Mouse (Mus musculus) CH12.LX (cell line): ENCODE results near the gene Chic2. TPM values are rescaled to one million over a fixed set of nuclear protein-coding genes. Genes with fewer than 3 reads are reported as not detected.

Experiments
- DNase-seq: peaks from one replicate; pipeline ENCODE4 v3.0.0-alpha.2; 2013; ENCODE audit errors: extremely low read depth
- H3K27ac ChIP-seq: 2 replicates; pipeline ENCODE4 v1.5.1; 2012; ENCODE audit warnings: low read depth, mild to moderate bottlenecking, control low read depth, moderate library complexity; ENCODE audit not compliant: insufficient read depth
- H3K27me3 ChIP-seq: replicated peaks from 2 replicates; pipeline ENCODE3; 2012; ENCODE audit warnings: inconsistent platforms
- H3K36me3 ChIP-seq, 2 experiments: replicated peaks in 1 of 2; 2 replicates each; pipeline versions ENCODE3 to v1.6.1; 2012; ENCODE audit warnings: inconsistent platforms in 1 of 2, low read length in 1 of 2, mild to moderate bottlenecking in 1 of 2, mixed read lengths in 1 of 2, moderate library complexity in 1 of 2; ENCODE audit not compliant: control insufficient read depth in 1 of 2, insufficient read depth in 1 of 2
- H3K4me1 ChIP-seq, 2 experiments: 2 replicates each; pipeline ENCODE4 v1.6.1; 2012; ENCODE audit warnings: inconsistent platforms in 1 of 2, moderate library complexity in 1 of 2; ENCODE audit not compliant: insufficient read depth in 2 of 2, control insufficient read depth in 1 of 2
- H3K4me2 ChIP-seq: 2 replicates; pipeline ENCODE4 v1.6.1; 2012; ENCODE audit warnings: low read depth, mild to moderate bottlenecking, control low read depth; ENCODE audit not compliant: poor library complexity, insufficient read depth, severe bottlenecking
- H3K4me3 ChIP-seq, 3 experiments: fragments of 150-350 bp in 1 of 3; sonication (generic) in 1 of 3; replicated peaks in 1 of 3; 2 replicates each; pipeline versions ENCODE3 to v1.5.1; 2011 to 2012; ENCODE audit warnings: low read depth in 2 of 3, low read length in 2 of 3, mild to moderate bottlenecking in 2 of 3, moderate library complexity in 2 of 3, control low read depth in 1 of 3, improper control_type of control experiment in 1 of 3, inconsistent platforms in 1 of 3, mixed read lengths in 1 of 3; ENCODE audit not compliant: poor library complexity in 1 of 3
- H3K79me2 ChIP-seq: replicated peaks from 2 replicates; pipeline ENCODE4 v1.6.1; 2012; ENCODE audit warnings: mild to moderate bottlenecking, moderate library complexity; ENCODE audit not compliant: control insufficient read depth, poor library complexity, insufficient read depth, severe bottlenecking; ENCODE audit errors: extremely low read depth
- H3K9ac ChIP-seq: 2 replicates; pipeline ENCODE4 v1.6.1; 2012; ENCODE audit warnings: low read depth, mild to moderate bottlenecking, control low read depth, moderate library complexity; ENCODE audit not compliant: insufficient read depth
- H3K9me3 ChIP-seq: replicated peaks from 2 replicates; pipeline ENCODE3; 2012; ENCODE audit warnings: low read length, inconsistent platforms, mixed read lengths
- BHLHE40 ChIP-seq: IDR thresholded peaks from 2 replicates; pipeline ENCODE4 v1.6.1; 2011; ENCODE audit warnings: mild to moderate bottlenecking, low read depth, low read length, improper control_type of control experiment
- CHD1 ChIP-seq: IDR thresholded peaks from 2 replicates; pipeline ENCODE4 v1.6.1; 2012; ENCODE audit warnings: low read depth, low read length, improper control_type of control experiment, inconsistent platforms
- CHD2 ChIP-seq: IDR thresholded peaks from 2 replicates; pipeline ENCODE4 v1.6.1; 2011; ENCODE audit warnings: low read length, improper control_type of control experiment
- ELF1 ChIP-seq: IDR thresholded peaks from 2 replicates; pipeline ENCODE4 v1.6.1; 2014; ENCODE audit warnings: low read depth, mild to moderate bottlenecking, inconsistent platforms, low read length, improper control_type of control experiment
- EP300 ChIP-seq: IDR thresholded peaks from 2 replicates; pipeline ENCODE4 v1.6.1; 2011; ENCODE audit warnings: low read length, improper control_type of control experiment
- IRF4 ChIP-seq: IDR thresholded peaks from 2 replicates; pipeline ENCODE4 v1.6.1; 2014; ENCODE audit warnings: low read depth, mild to moderate bottlenecking, inconsistent platforms, low read length, improper control_type of control experiment
- JUN ChIP-seq: IDR thresholded peaks from 2 replicates; pipeline ENCODE4 v1.6.1; 2011; ENCODE audit warnings: low read depth, mild to moderate bottlenecking, low read length, improper control_type of control experiment, moderate library complexity; ENCODE audit not compliant: insufficient read depth
- JUND ChIP-seq: conservative IDR thresholded peaks from 2 replicates; pipeline ENCODE4 v1.6.1; 2011; ENCODE audit warnings: low read depth, low read length, improper control_type of control experiment
- KAT2A ChIP-seq: IDR thresholded peaks from 2 replicates; pipeline ENCODE4 v1.6.1; 2012; ENCODE audit warnings: low read length, improper control_type of control experiment, inconsistent platforms; ENCODE audit not compliant: insufficient replicate concordance
- MAX ChIP-seq: IDR thresholded peaks from 2 replicates; pipeline ENCODE4 v1.6.1; 2011; ENCODE audit warnings: low read length, improper control_type of control experiment
- MAZ ChIP-seq: IDR thresholded peaks from 2 replicates; pipeline ENCODE4 v1.6.1; 2012; ENCODE audit warnings: low read depth, mild to moderate bottlenecking, inconsistent platforms, low read length, improper control_type of control experiment, moderate library complexity
- MEF2A ChIP-seq: IDR thresholded peaks from 2 replicates; pipeline ENCODE4 v1.6.1; 2014; ENCODE audit warnings: low read depth, mild to moderate bottlenecking, inconsistent platforms, low read length, improper control_type of control experiment, borderline replicate concordance
- MYC ChIP-seq: IDR thresholded peaks from 2 replicates; pipeline ENCODE4 v1.6.1; 2011; ENCODE audit warnings: low read depth, mild to moderate bottlenecking, improper control_type of control experiment, low read length
- NELFE ChIP-seq: IDR thresholded peaks from 2 replicates; pipeline ENCODE4 v1.6.1; 2011; ENCODE audit warnings: low read depth, low read length, improper control_type of control experiment
- POLR2A ChIP-seq: IDR thresholded peaks from 2 replicates; pipeline ENCODE4 v1.6.1; 2011; ENCODE audit warnings: low read depth, mild to moderate bottlenecking, improper control_type of control experiment, low read length
- POLR2AphosphoS2 ChIP-seq: IDR thresholded peaks from 2 replicates; pipeline ENCODE4 v1.6.1; 2011; ENCODE audit warnings: low read depth, low read length, improper control_type of control experiment
- RCOR1 ChIP-seq: conservative IDR thresholded peaks from 2 replicates; pipeline ENCODE4 v1.6.1; 2012; ENCODE audit warnings: low read depth, mild to moderate bottlenecking, inconsistent platforms, low read length, improper control_type of control experiment
- SIN3A ChIP-seq: IDR thresholded peaks from 2 replicates; pipeline ENCODE4 v1.6.1; 2012; ENCODE audit warnings: low read length, improper control_type of control experiment, inconsistent platforms
- ZMIZ1 ChIP-seq: IDR thresholded peaks from 2 replicates; pipeline ENCODE4 v1.6.1; 2012; ENCODE audit warnings: low read depth, mild to moderate bottlenecking, inconsistent platforms, low read length, improper control_type of control experiment
- dilution Hi-C: fragments of 300-500 bp; cut with MboI; formaldehyde crosslinking; loops from 2 replicates; pipeline ENCODE4 v1.14.3; 2020; ENCODE audit warnings: low sequenced_read_pairs; ENCODE audit not compliant: extremely low pct_unique_long_range_greater_than_20kb, extremely low pct_ligation_motif_present
- in situ Hi-C: fragments of 300-500 bp; cut with MboI; formaldehyde crosslinking; loops from 3 replicates; pipeline ENCODE4 v1.14.3; 2019; ENCODE audit warnings: low sequenced_read_pairs, low pct_ligation_motif_present, low pct_unique_long_range_greater_than_20kb, mixed read lengths
- polyA plus RNA-seq: library from polyadenylated mRNA; unstranded; fragments of >175 nt; gene quantifications from 2 replicates; pipeline ENCODE4 v1.2.1, GENCODE M21; 2012; ENCODE audit warnings: low read depth; ENCODE audit not compliant: insufficient read length
- total RNA-seq, 2 experiments: library from RNA; depleted of rRNA; stranded (reverse); fragments of 300-350 nt in 1 of 2; fragments of >200 nt in 1 of 2; gene quantifications; 2 replicates each; pipeline ENCODE4 v1.2.3; 2012 to 2014

The Chic2 gene
- total RNA-seq (2012; rRNA removed) (28.2 and 30.0 TPM in 2 replicates), total RNA-seq (2014; rRNA removed) (41.6 and 54.5 TPM in 2 replicates), polyA plus RNA-seq (40.8 and 46.5 TPM in 2 replicates)

DNA sequence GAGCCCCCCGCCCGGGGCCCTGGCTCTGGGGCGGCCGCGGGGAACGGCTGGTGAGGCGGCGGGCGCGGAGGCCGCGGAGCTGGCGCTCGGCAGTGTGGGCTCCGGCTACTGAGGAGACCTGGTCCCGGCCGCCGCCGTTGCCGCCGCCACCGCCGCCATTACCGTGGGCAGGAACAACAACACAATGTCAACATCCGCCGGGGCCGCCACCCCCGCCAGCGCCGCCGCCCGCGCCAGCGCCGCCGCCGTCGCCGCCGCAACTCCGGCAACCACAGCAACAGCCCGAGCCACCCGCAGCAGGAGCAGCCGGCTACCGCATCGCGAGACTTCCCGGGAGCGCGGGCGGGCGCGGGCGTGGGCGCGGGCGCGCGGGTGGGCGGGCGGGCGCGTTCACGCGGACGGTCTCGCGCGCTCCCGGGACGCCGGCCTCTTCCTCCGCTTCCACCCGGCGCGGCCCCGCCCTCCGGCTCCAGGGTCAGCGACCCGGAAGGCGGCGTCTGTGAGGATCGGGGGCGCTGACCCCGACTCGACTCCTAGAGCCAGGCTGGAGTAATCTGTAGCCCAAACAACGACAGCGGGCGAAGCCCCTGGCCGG lies at the start of gene Chic2:
Gene Chic2, minus strand, starts transcription at position 465 of the 595 bp plus-strand sequence.
- TF ChIP-seq MEF2A (no peak), BHLHE40 (no peak), KAT2A (no peak), ZMIZ1 (0 out of 2 replicates have a peak, but pooled peaks have one; percentile 2), EP300 (no peak), NELFE (peak; percentile 47; the same call in 1 of the 2 replicates), MYC (no peak), MAZ (no peak), ELF1 (peak; percentile 88), CHD1 (no peak), RCOR1 (no peak), POLR2AphosphoS2 (no peak), JUN (no peak), IRF4 (no peak), JUND (no peak), CHD2 (peak; percentile 71; the same call in 1 of the 2 replicates), POLR2A (peak; percentile 85), MAX (no peak), SIN3A (no peak)
- Histone ChIP-seq H3K4me3 (peak within 1 kb of the TSS; percentile 81 to 97 (median 92)), H3K27me3 (no peaks in the 10 kb centered on the region), H3K79me2 (peaks cover 33% of the 10 kb centered on the region), H3K9me3 (no peaks in the 10 kb centered on the region), H3K9ac (peak within 1 kb of the TSS; percentile 93), H3K27ac (peak within 1 kb of the TSS; percentile 1; the same call in 1 of the 2 replicates), H3K4me1 (peaks cover 3 to 19% of the 10 kb centered on the region in 2 experiments), H3K4me2 (peak within 1 kb of the TSS; percentile 65), H3K36me3 (peaks cover 3 to 15% of the 10 kb centered on the region in 2 experiments)
- DNase-seq: peak; percentile 62
- in situ Hi-C loops: no loop called here
- dilution Hi-C loops: no loop called here

DNA sequence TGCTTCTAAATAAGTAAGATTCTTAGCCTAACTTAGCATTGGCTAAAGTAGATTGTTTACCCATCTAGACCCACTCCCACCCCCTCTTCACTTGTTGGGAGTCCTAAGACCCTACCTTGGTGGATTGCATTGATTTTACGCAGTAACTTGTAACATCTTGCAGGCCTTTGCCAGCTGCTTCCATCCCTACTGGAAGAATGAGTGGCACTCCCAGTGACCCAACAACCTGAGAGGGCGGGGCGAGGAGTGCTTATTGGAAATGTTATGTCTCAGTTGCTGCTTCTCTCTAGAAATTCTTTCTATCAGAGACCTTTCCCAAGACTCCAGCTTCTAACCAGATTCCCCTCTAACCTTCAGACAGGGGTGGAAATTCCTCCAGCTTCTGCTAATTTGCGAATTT lies 41.3 kb upstream of the Chic2 start:
- H3K27me3 ChIP-seq: no peaks in the 10 kb centered on the region
- no peak overlapping the region for H3K4me3 ChIP-seq
- no peak overlapping the region for H3K9ac ChIP-seq
- H3K79me2 ChIP-seq: no peaks in the 10 kb centered on the region
- H3K36me3 ChIP-seq: no peaks in the 10 kb centered on the region
- TF ChIP-seq MAZ: no peak
- in situ Hi-C loops (no loop called here), dilution Hi-C loops (no loop called here)
- H3K27ac ChIP-seq: no peak overlapping the region
- no peaks in the 10 kb centered on the region for H3K9me3 ChIP-seq
- H3K4me2 ChIP-seq: no peak overlapping the region
- DNase-seq: no peak
- peaks cover 0 to 2% of the 10 kb centered on the region in 2 experiments; a peak in 1 of 4 replicates for H3K4me1 ChIP-seq
